Mouse (Mus musculus): ENCODE measurements at regions not wholly inside any gene's neighbourhood (a gene's known extent, or its start where the extent isn't known, plus 50 kb on each side); places are given as distances from the start of the nearest gene placed in this dataset.

DNA sequence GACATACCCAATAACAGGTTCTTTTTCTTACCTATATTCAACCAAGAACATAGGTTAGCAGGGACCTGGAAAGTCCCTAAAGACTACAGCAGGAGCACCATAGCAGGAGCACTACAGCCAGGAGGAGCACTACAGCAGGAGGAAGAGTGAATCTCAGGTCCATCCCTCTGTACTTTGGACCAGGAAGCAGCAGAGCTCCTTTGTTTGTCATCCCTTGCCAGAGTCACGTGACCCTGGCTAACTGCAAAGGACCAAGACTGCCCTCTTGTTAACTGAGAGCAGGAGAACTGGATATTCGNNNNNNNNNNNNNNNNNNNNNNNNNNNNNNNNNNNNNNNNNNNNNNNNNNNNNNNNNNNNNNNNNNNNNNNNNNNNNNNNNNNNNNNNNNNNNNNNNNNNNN, 172.2 kb upstream of the Samsn1 start:
- Histone ChIP-seq H3K4me3 (ENCODE audit: insufficient read depth, low read length) (no peak overlapping the region), H3K4me1 (ENCODE audit: control insufficient read depth, insufficient read depth, low read length) (no peaks in the 10 kb centered on the region), H3K27ac (ENCODE audit: insufficient read depth, low read length) (no peak overlapping the region)
- TF ChIP-seq CTCF (IDR thresholded peaks at IDR 0.05; ENCODE audit: extremely low read depth, insufficient read depth, low read length) (no peak), POLR2A (IDR thresholded peaks at IDR 0.05; ENCODE audit: extremely low read depth, insufficient read depth, low read length) (no peak)

GRCm38 (mm10) chr16:76191135-76191534, 169.1 kb upstream of the Samsn1 start:
- Histone ChIP-seq H3K4me3 (ENCODE audit: insufficient read depth, low read length) (no peak overlapping the region), H3K4me1 (ENCODE audit: control insufficient read depth, insufficient read depth, low read length) (no peaks in the 10 kb centered on the region), H3K27ac (ENCODE audit: insufficient read depth, low read length) (no peak overlapping the region)
- TF ChIP-seq CTCF (IDR thresholded peaks at IDR 0.05; ENCODE audit: extremely low read depth, insufficient read depth, low read length) (no peak), POLR2A (IDR thresholded peaks at IDR 0.05; ENCODE audit: extremely low read depth, insufficient read depth, low read length) (no peak)

DNA sequence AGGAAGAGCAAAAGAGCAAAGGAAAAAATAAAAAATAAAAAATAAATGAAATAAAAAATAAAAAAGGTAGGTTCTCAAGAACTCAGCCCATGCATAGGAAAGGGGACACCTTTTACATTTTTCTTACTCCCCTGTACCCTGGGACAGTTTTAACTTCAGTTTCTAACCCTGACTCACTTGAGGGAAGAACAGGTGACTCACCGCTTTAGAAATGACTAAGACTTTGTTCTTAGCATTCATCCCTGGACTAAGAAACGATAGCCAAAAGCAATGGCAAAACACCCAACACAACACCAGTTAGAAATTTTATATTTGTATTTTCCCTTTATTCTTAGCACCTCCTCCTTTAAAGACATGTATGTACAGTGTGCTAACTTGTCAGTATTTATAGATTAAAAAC, 161.5 kb upstream of the Samsn1 start:
- Histone ChIP-seq H3K27ac (ENCODE audit: insufficient read depth, low read length) (no peak overlapping the region), H3K4me3 (ENCODE audit: insufficient read depth, low read length) (no peak overlapping the region), H3K4me1 (ENCODE audit: control insufficient read depth, insufficient read depth, low read length) (no peaks in the 10 kb centered on the region)
- TF ChIP-seq POLR2A (IDR thresholded peaks at IDR 0.05; ENCODE audit: extremely low read depth, insufficient read depth, low read length) (no peak), CTCF (IDR thresholded peaks at IDR 0.05; ENCODE audit: extremely low read depth, insufficient read depth, low read length) (no peak)

DNA sequence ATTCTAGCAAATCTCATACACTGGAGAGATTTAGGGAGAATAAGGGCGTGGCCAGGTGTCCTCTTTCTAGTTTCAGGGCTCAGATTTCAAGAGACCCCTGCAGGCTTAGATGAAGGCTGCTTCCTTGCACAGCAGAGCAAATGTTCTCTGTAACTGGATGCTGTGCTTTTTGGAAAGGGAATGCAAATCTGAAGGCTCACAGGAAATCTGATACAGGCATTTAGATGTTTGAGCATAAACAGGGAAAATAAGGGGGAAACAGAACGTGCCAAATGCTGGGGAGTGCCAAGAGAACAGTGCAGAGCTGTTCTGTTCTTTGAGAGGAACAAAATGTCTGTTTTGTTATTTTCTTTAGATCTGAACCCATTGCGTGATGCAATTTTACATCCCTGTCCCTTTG, 161.0 kb upstream of the Samsn1 start:
- no peak overlapping the region for H3K27ac ChIP-seq (ENCODE audit: insufficient read depth, low read length)
- TF ChIP-seq CTCF (IDR thresholded peaks at IDR 0.05; ENCODE audit: extremely low read depth, insufficient read depth, low read length) (no peak), POLR2A (IDR thresholded peaks at IDR 0.05; ENCODE audit: extremely low read depth, insufficient read depth, low read length) (no peak)
- no peak overlapping the region for H3K4me3 ChIP-seq (ENCODE audit: insufficient read depth, low read length)
- no peaks in the 10 kb centered on the region for H3K4me1 ChIP-seq (ENCODE audit: control insufficient read depth, insufficient read depth, low read length)

DNA sequence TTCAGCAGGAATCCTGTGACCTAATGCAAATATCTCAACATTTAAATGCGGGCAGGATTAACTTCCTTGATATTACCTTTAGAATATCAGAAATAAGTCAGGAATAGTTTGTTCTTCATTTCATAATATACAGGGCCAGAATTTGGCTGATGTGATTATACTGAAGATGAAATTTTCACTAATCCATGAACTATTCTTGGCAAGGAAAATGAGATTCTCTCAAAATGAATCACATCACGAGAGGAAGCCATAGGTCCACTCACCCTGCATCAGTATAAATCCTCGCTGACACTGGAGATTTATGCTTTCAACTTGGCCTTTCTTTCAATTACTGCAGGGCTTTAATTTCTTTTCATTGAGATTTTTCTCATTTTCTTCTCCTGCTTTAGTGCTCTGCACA, 159.5 kb upstream of the Samsn1 start:
- Histone ChIP-seq H3K4me1 (ENCODE audit: control insufficient read depth, insufficient read depth, low read length) (no peaks in the 10 kb centered on the region), H3K27ac (ENCODE audit: insufficient read depth, low read length) (no peak overlapping the region), H3K4me3 (ENCODE audit: insufficient read depth, low read length) (no peak overlapping the region)
- TF ChIP-seq CTCF (IDR thresholded peaks at IDR 0.05; ENCODE audit: extremely low read depth, insufficient read depth, low read length) = no peak
- TF ChIP-seq POLR2A (IDR thresholded peaks at IDR 0.05; ENCODE audit: extremely low read depth, insufficient read depth, low read length) = no peak

DNA sequence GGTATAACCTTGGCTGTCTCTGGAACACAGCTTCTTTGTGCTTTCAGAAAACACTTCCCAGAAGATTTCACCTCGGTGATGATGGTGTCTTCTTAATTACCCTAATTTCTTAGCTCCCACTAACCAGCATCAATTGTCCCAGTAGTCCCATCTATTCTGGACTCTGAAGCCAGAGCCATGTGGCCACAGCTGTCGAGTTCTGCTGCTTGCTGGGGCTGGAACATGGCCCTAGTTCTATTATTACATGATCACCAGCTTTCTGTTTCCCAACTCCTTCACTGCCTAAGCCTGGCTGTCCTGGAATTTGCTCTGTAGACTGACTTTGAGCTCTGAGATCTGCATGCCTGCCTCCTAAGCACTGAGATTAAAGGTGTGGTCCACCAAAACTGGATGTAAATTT, 145.6 kb upstream of the Samsn1 start:
- TF ChIP-seq POLR2A (IDR thresholded peaks at IDR 0.05; ENCODE audit: extremely low read depth, insufficient read depth, low read length) (no peak), CTCF (IDR thresholded peaks at IDR 0.05; ENCODE audit: extremely low read depth, insufficient read depth, low read length) (no peak)
- H3K4me3 ChIP-seq (ENCODE audit: insufficient read depth, low read length) = no peak overlapping the region

DNA sequence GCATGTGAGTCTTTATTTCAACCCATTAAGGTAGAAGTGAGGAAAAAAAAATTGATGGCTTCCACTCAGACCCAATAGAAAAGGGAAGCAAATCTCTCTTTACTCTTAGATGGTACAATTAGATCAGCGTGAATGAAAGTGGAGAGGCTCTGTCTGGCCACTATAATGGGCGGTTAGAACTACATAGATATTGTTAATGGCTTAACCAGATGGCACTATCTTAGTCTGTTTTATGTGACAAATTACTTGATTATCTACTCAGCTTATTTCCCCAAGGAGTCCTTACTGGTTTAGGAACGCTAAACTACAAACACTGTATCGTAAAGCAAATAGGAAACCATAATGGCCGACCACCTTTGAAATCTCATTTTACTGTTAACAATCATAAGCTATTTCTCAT, 138.8 kb upstream of the Samsn1 start:
- Histone ChIP-seq H3K27ac (ENCODE audit: insufficient read depth, low read length) (no peak overlapping the region), H3K4me3 (ENCODE audit: insufficient read depth, low read length) (no peak overlapping the region), H3K4me1 (ENCODE audit: control insufficient read depth, insufficient read depth, low read length) (no peaks in the 10 kb centered on the region)
- TF ChIP-seq POLR2A (IDR thresholded peaks at IDR 0.05; ENCODE audit: extremely low read depth, insufficient read depth, low read length) (no peak), CTCF (IDR thresholded peaks at IDR 0.05; ENCODE audit: extremely low read depth, insufficient read depth, low read length) (no peak)

More for the DNA sequence above, 145.6 kb upstream of the Samsn1 start:
- Histone ChIP-seq H3K27ac (ENCODE audit: insufficient read depth, low read length) (no peak overlapping the region), H3K4me1 (ENCODE audit: control insufficient read depth, insufficient read depth, low read length) (no peaks in the 10 kb centered on the region)

- H3K27ac ChIP-seq (ENCODE audit: insufficient read depth, low read length) = no peak overlapping the region
- H3K4me1 ChIP-seq (ENCODE audit: control insufficient read depth, insufficient read depth, low read length) = no peaks in the 10 kb centered on the region
- H3K4me3 ChIP-seq (ENCODE audit: insufficient read depth, low read length) = no peak overlapping the region
- TF ChIP-seq CTCF (IDR thresholded peaks at IDR 0.05; ENCODE audit: extremely low read depth, insufficient read depth, low read length) = no peak
- TF ChIP-seq POLR2A (IDR thresholded peaks at IDR 0.05; ENCODE audit: extremely low read depth, insufficient read depth, low read length) = no peak
These were observed 136.5 kb upstream of the Samsn1 start for GRCm38 (mm10) chr16:76158585-76158984.

GRCm38 (mm10) chr16:76153766-76154525, 131.9 kb upstream of the Samsn1 start:
- H3K4me3 ChIP-seq (ENCODE audit: insufficient read depth, low read length) = no peak overlapping the region
- H3K27ac ChIP-seq (ENCODE audit: insufficient read depth, low read length) = no peak overlapping the region
- H3K4me1 ChIP-seq (ENCODE audit: control insufficient read depth, insufficient read depth, low read length) = no peaks in the 10 kb centered on the region
- no peak for TF ChIP-seq CTCF (IDR thresholded peaks at IDR 0.05; ENCODE audit: extremely low read depth, insufficient read depth, low read length)

- Histone ChIP-seq H3K27ac (ENCODE audit: insufficient read depth, low read length) (no peak overlapping the region), H3K4me3 (ENCODE audit: insufficient read depth, low read length) (no peak overlapping the region), H3K4me1 (ENCODE audit: control insufficient read depth, insufficient read depth, low read length) (no peaks in the 10 kb centered on the region)
- TF ChIP-seq POLR2A (IDR thresholded peaks at IDR 0.05; ENCODE audit: extremely low read depth, insufficient read depth, low read length) (no peak), CTCF (IDR thresholded peaks at IDR 0.05; ENCODE audit: extremely low read depth, insufficient read depth, low read length) (no peak)
These were observed 127.5 kb upstream of the Samsn1 start for GRCm38 (mm10) chr16:76149581-76149980.

Data from cortical plate, adult 2 months (tissue).